Mouse (Mus musculus) sigmoid colon, adult 10 weeks (tissue): ENCODE data around the gene Sap18. TPM values are rescaled to one million over a fixed set of nuclear protein-coding genes. Genes with fewer than 3 reads are reported as not detected.

ENCODE experiments used
- polyA plus RNA-seq: library from polyadenylated mRNA; stranded (reverse); fragments of 350-450 nt; fragmentation: Illumina TruSeq; extraction: RNeasy Lipid Tissue Mini Kit (QIAGEN cat#74804); gene quantifications from one replicate; pipeline ENCODE4 v1.2.3, GENCODE M21; 2014; ENCODE audit warnings: low read depth, low replicate concordance

The Sap18 gene
- polyA plus RNA-seq = 199 TPM

GRCm38 (mm10) chr14:57797991-57798931 lies at the start of gene Sap18:
Sap18 (plus strand) TSS chr14:57798180.

GRCm38 (mm10) chr14:57758237-57758636 lies 39.7 kb upstream of the Sap18 start, which contains the start of gene Lats2:
Lats2 (minus strand) TSS chr14:57758388.

GRCm38 (mm10) chr14:57825788-57826751 lies 28.1 kb downstream of the Sap18 start, which contains the start of the genes Ska3 and Mrpl57:
Ska3 (minus strand) TSS chr14:57826185.
Mrpl57 (plus strand) TSS chr14:57826234.

Other genes starting within 250 kb of the Sap18 start
- gene Eef1akmt1, start 226.6 kb upstream of the Sap18 start, polyA plus RNA-seq = 11.1 TPM
- gene Xpo4, start 132.8 kb upstream of the Sap18 start, polyA plus RNA-seq = 22.1 TPM
- gene Gm49361, start 52.1 kb upstream of the Sap18 start, polyA plus RNA-seq = not detected
- gene Lats2, start 39.8 kb upstream of the Sap18 start, polyA plus RNA-seq = 27.9 TPM
- 7.5 TPM for gene Ska3, start 28.0 kb downstream of the Sap18 start, polyA plus RNA-seq
- 45.4 TPM for gene Mrpl57, start 28.1 kb downstream of the Sap18 start, polyA plus RNA-seq
- gene Zdhhc20, start 92.1 kb downstream of the Sap18 start, polyA plus RNA-seq = 252 TPM
- 135 TPM for gene Micu2, start 201.1 kb downstream of the Sap18 start, polyA plus RNA-seq